Mouse (Mus musculus) hindbrain, embryonic 16.5 days (tissue): Measurements from ENCODE around the gene Larp1. TPM values are rescaled to one million over a fixed set of nuclear protein-coding genes. Genes with fewer than 3 reads are reported as not detected.

Experiments used
- ATAC-seq: fragments of 200-750 bp; cut with Nextera tagmentation; 2 replicates; pipeline ENCODE4 v1.8.0; 2017; ENCODE audit warnings: moderate TSS enrichment, moderate library complexity
- H3K27ac ChIP-seq: fragments of 300-500 bp; sonication (generic); 2 replicates; pipeline ENCODE4 v1.5.1; 2014; ENCODE audit warnings: low read depth, mild to moderate bottlenecking, control low read depth, low read length, moderate library complexity
- H3K27me3 ChIP-seq: fragments of 300-500 bp; sonication (generic); replicated peaks from 2 replicates; pipeline ENCODE4 v1.6.1; 2014; ENCODE audit warnings: low read length; ENCODE audit not compliant: control insufficient read depth, insufficient read depth
- H3K36me3 ChIP-seq: fragments of 300-500 bp; sonication (generic); 2 replicates; pipeline ENCODE4 v1.6.1; 2014; ENCODE audit warnings: mild to moderate bottlenecking, low read length, moderate library complexity, mixed read lengths; ENCODE audit not compliant: control insufficient read depth, insufficient read depth
- H3K4me1 ChIP-seq: fragments of 300-500 bp; sonication (generic); 2 replicates; pipeline ENCODE4 v1.6.1; 2014; ENCODE audit warnings: low read depth, low read length; ENCODE audit not compliant: control insufficient read depth, insufficient read depth
- H3K4me2 ChIP-seq: fragments of 300-500 bp; sonication (generic); 2 replicates; pipeline ENCODE4 v1.6.1; 2014; ENCODE audit warnings: mild to moderate bottlenecking, low read length, control low read depth, moderate library complexity
- H3K4me3 ChIP-seq: fragments of 300-500 bp; sonication (generic); 2 replicates; pipeline ENCODE4 v1.5.1; 2014; ENCODE audit warnings: mild to moderate bottlenecking, low read length, control low read depth, moderate library complexity
- H3K9ac ChIP-seq: fragments of 300-500 bp; sonication (generic); 2 replicates; pipeline ENCODE4 v1.6.1; 2014; ENCODE audit warnings: low read depth, mild to moderate bottlenecking, control low read depth, low read length, moderate library complexity
- H3K9me3 ChIP-seq: fragments of 300-500 bp; sonication (generic); 2 replicates; pipeline ENCODE4 v1.6.1; 2014; ENCODE audit warnings: mild to moderate bottlenecking, low read length, moderate library complexity; ENCODE audit not compliant: control insufficient read depth
- WGBS: fragments of 180-500 bp; shearing (Covaris S2); extraction: QIAGEN DNeasy Blood & Tissue Kit; methylation state at CpG from one replicate; pipeline ENCODE4 v1.1.7; 2014; 5-methylcytosine and 5-hydroxymethylcytosine counted together
- polyA plus RNA-seq: library from polyadenylated mRNA; unstranded; fragments of >200 nt; fragmentation: Nextera tagmentation; extraction: Ambion mirVana; gene quantifications from 2 replicates; pipeline ENCODE4 v1.2.1, GENCODE M21; 2015

Gene Larp1
- polyA plus RNA-seq, 1 experiment from 2014 or later: 17.3 TPM

- Histone ChIP-seq H3K9me3 (no peaks in the 10 kb centered on the region), H3K4me3 (no peak overlapping the region), H3K27ac (no peak overlapping the region), H3K9ac (no peak overlapping the region), H3K4me1 (no peaks in the 10 kb centered on the region), H3K27me3 (no peaks in the 10 kb centered on the region), H3K36me3 (no peaks in the 10 kb centered on the region), H3K4me2 (no peak overlapping the region)
- 76% methylated on average over 9 of the region's 9 CpGs for WGBS
- no peak for ATAC-seq
Measured at GRCm38 (mm10) chr11:57973913-57974234, 35.0 kb upstream of the Larp1 start.

GRCm38 (mm10) chr11:57975876-57976275 is 33.0 kb upstream of the Larp1 start:
- no peak overlapping the region for H3K4me2 ChIP-seq

GRCm38 (mm10) chr11:57977681-57978080 is 31.2 kb upstream of the Larp1 start:
- Histone ChIP-seq H3K9me3 (no peaks in the 10 kb centered on the region), H3K9ac (no peak overlapping the region), H3K4me1 (no peaks in the 10 kb centered on the region), H3K4me3 (no peak overlapping the region), H3K27me3 (no peaks in the 10 kb centered on the region), H3K36me3 (no peaks in the 10 kb centered on the region), H3K4me2 (no peak overlapping the region), H3K27ac (no peak overlapping the region)
- WGBS: 93% methylated on average over 1 of the region's 1 CpGs
- ATAC-seq: no peak

More at GRCm38 (mm10) chr11:57975876-57976275, 33.0 kb upstream of the Larp1 start:
- no peak overlapping the region for H3K9ac ChIP-seq
- no peak overlapping the region for H3K4me3 ChIP-seq
- H3K4me1 ChIP-seq: no peaks in the 10 kb centered on the region
- H3K27ac ChIP-seq: no peak overlapping the region
- no peaks in the 10 kb centered on the region for H3K27me3 ChIP-seq
- ATAC-seq: no peak
- no peaks in the 10 kb centered on the region for H3K9me3 ChIP-seq
- H3K36me3 ChIP-seq: no peaks in the 10 kb centered on the region

GRCm38 (mm10) chr11:57979621-57980020 is 29.2 kb upstream of the Larp1 start:
- H3K36me3 ChIP-seq: no peaks in the 10 kb centered on the region
- no peaks in the 10 kb centered on the region for H3K27me3 ChIP-seq
- no peak for ATAC-seq
- H3K4me3 ChIP-seq: no peak overlapping the region
- H3K4me1 ChIP-seq: no peaks in the 10 kb centered on the region
- no peaks in the 10 kb centered on the region for H3K9me3 ChIP-seq
- WGBS: 83% methylated on average over 6 of the region's 6 CpGs
- H3K27ac ChIP-seq: no peak overlapping the region
- no peak overlapping the region for H3K9ac ChIP-seq
- H3K4me2 ChIP-seq: no peak overlapping the region

GRCm38 (mm10) chr11:57981083-57981809 is 27.6 kb upstream of the Larp1 start:
- Histone ChIP-seq H3K4me2 (no peak overlapping the region), H3K4me1 (no peaks in the 10 kb centered on the region), H3K4me3 (no peak overlapping the region), H3K9ac (no peak overlapping the region), H3K27ac (no peak overlapping the region), H3K27me3 (no peaks in the 10 kb centered on the region), H3K36me3 (no peaks in the 10 kb centered on the region), H3K9me3 (no peaks in the 10 kb centered on the region)
- ATAC-seq: no peak
- 86% methylated on average over 12 of the region's 12 CpGs for WGBS

- no peak for ATAC-seq
- Histone ChIP-seq H3K36me3 (no peaks in the 10 kb centered on the region), H3K4me3 (no peak overlapping the region), H3K9me3 (no peaks in the 10 kb centered on the region), H3K9ac (no peak overlapping the region), H3K4me2 (no peak overlapping the region), H3K4me1 (no peaks in the 10 kb centered on the region), H3K27me3 (no peaks in the 10 kb centered on the region), H3K27ac (no peak overlapping the region)
- 58% methylated on average over 16 of the region's 16 CpGs for WGBS
Measured at GRCm38 (mm10) chr11:57983480-57984342, 25.2 kb upstream of the Larp1 start.

GRCm38 (mm10) chr11:57984343-57984666 is 24.6 kb upstream of the Larp1 start:
- Histone ChIP-seq H3K9ac (no peak overlapping the region), H3K4me2 (no peak overlapping the region), H3K27ac (no peak overlapping the region), H3K27me3 (no peaks in the 10 kb centered on the region), H3K9me3 (no peaks in the 10 kb centered on the region), H3K4me3 (no peak overlapping the region), H3K36me3 (no peaks in the 10 kb centered on the region), H3K4me1 (no peaks in the 10 kb centered on the region)
- WGBS: 42% methylated on average over 3 of the region's 3 CpGs
- no peak for ATAC-seq

- Histone ChIP-seq H3K4me3 (no peak overlapping the region), H3K9me3 (no peaks in the 10 kb centered on the region), H3K4me1 (no peaks in the 10 kb centered on the region), H3K27ac (no peak overlapping the region), H3K9ac (no peak overlapping the region), H3K27me3 (no peaks in the 10 kb centered on the region), H3K36me3 (no peaks in the 10 kb centered on the region), H3K4me2 (no peak overlapping the region)
- 84% methylated on average over 3 of the region's 3 CpGs for WGBS
- no peak for ATAC-seq
Measured at GRCm38 (mm10) chr11:57985485-57985884, 23.4 kb upstream of the Larp1 start.

- Histone ChIP-seq H3K9me3 (no peaks in the 10 kb centered on the region), H3K27ac (no peak overlapping the region), H3K36me3 (no peaks in the 10 kb centered on the region), H3K4me3 (no peak overlapping the region), H3K4me1 (no peaks in the 10 kb centered on the region), H3K9ac (no peak overlapping the region), H3K4me2 (no peak overlapping the region), H3K27me3 (no peaks in the 10 kb centered on the region)
- WGBS: 90% methylated on average over 6 of the region's 6 CpGs
- ATAC-seq: no peak
Measured at GRCm38 (mm10) chr11:57986053-57986452, 22.8 kb upstream of the Larp1 start.
